Mouse (Mus musculus): ENCODE results near the gene Best3.

Best3 gene

DNA sequence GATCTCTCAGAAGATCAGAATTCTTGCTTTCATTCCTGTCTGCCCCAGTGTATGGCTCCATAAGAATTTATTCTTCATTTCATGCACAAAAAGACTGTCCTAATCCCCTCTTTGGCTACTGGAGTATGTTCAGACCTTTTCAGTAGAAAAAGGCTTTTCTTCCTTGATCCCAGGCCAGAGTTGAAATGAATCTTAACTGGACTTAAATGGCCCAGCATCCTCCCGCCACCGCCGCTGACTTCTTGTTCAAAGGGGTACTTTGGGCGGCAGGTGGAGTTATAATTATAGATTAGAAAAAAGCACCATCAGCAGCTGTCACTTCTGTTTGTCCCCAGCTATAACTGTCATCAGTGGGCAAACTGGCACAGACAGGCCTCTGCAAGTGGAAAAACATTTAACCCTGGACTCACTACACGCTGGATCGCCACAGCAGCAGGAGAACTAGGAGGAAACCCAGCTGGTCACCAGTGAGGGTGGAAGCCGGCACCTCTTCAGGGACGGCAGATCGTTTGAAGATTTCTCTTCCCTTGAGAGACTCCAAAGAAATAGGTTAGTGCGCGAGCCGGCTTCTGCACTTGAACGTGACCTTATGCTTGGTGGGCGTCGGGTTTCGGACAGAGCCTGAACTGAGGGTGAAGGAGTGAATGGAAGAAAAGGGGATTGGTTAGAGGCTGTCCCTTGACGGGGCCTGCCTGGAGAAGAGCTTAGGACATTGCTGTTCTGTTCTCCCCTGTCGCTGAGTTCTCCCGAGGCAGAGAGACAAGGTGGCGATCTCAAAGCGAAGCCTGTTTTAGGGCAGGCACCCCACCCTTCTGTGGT lies at the start of gene Best3:
Best3 (plus strand) TSS at position 51 of the 819 bp plus-strand sequence.
- DNase-seq = peak; percentile 87

DNA sequence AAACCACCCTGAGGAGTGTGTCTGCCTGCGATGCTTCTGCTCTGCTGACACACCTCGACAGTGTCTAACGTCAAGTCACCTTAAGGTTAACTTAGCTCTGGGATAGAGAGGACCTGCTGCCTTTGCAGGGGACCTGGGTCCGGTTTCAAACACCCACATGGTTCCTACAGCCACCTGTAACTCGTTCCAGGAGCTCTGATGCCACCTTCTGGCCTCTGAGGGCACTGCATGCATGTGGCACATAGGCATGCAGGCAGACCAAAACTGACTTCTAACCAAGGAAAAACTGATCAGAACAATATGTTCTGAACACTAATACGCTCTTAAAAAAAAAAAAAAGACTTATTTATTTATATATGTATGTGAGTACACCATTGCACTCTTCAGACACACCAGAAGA lies 43.1 kb upstream of the Best3 start:
- DNase-seq = no peak

DNA sequence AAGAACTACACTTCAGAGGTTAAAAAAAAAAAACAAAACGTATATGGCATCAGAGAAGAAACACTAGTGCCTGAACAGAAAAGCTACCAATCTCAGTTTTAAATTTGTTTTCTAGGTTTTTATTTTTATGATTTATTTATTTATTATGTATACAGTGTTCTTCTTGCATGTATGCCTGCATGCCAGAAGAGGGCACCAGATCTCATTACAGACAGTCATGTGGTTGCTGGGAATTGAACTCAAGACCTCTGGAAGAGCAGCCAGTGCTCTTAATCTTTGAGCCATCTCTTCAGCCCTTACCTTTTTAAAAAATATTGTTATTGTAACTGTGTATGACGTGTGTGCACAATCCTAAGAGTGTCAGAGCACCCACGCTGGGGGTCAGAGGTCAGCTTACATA lies 42.0 kb upstream of the Best3 start:
- no peak for DNase-seq

DNA sequence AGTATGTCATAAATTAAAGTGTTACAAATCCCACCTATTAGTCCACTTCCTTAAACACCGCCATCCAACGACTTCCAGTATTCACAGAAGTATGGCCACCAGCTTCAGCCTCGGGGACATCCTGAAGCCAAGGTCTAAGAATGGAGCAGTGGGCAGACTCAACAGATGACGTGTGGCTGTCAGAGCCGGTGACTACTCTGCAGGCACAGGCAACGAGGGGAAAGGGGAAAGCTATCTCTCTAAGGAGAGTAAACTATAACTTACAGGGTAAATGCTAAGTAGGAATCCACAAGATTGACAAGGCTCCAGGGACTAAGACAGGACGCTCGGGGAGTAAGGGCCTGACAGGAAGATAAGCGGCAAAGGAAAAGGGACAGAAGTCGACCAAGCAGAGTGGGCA lies 41.2 kb upstream of the Best3 start:
- no peak for DNase-seq

DNA sequence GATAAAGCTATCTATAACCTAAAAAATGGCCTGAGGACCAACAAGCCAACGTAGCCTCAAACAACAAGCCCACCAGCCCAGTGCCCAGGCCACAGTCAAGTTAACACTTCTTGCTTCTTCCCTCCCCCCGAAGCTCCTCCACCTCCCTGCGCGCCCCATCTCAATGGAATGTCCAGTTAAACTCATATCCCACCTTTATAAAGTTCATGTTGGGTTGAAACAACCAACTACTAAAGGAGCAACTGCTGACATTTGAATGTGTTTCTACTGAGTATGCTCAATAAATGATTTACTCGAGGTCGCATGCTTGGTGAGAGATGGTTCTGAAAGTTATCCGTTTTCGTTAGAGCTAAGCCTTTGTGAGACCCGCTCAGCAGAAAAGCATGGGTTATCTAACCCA lies 37.7 kb upstream of the Best3 start:
- DNase-seq = no peak

DNA sequence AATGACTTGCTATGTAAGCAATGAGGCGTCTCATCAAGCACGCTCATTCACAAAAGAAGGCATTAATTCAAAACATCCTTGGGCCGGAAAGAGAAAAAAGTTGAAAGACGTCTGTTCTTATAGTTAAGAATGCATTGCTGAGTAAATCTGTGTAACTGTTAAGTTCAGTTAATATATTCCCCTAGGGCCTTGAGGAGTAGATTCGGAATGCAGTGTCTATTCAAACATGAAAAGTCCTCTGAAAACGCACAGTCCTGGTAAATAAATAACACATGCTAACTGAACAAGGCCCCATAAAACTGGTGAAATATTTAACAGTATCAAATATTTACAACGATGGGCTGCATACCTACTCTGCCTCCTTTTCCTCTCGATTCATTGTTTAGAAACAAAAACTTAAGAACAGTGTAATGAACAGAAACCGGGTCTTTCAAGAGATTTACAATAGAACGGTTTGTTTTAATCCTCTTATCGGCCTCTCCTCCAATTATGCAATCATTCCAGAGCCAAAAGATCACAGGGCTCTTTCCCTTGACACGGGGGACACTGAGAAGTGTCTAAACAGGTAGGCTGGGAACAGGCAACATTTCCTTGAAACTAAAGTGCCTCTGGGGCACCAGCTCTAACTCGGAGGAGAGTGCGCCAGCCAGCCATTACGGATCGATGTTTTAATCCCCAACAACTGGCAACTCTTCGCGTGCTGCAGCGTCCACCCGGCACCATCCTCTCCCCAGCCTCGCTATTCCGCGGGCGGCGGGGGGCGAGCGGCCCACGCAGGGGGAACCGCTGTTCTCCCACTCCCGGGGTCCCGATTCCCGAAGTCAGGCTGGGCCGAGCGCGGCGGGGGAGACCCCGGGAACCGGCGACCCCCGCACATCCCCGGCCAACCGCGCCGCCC lies 36.8 kb upstream of the Best3 start:
- peak; percentile 94 for DNase-seq

DNA sequence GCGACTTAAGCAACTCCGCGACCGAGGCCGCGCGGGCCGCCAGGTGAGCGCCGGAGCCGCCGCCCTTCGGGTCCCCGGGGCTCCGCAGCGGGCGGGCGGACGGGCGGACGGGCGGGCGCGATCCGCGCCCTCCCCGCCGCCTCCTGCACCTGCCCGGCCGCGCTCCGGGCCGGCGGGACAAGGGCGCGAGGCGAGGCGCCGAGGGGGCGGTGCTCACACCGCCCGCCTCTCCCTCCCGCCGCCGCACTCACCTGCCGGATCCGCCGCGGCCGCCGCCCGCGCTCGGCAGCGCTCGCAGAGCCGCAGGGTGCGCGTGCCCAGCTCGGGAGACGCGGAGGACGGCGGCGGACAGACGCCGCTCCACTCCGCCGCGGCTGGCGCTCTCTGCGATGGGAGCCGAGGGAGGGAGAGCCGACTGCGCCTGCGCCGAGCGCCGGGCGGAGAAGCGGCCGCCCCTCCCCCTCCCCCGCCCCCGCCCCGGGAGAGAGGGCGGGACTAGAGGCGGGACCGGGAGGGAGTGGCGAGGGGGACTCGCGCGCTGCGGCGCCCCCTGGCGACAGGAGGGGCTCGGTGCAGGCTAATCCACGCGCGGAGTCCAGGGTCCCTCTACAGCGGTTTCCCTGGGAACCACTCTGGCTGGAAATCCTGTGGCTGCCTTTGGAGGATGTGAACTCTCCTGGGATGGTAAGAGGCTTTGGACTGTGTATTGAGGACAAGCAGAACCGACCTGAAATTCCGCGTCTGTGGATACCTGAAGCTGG lies 35.9 kb upstream of the Best3 start, which contains the start of gene Rab3ip:
Rab3ip (minus strand) TSS at position 761 of the 761 bp plus-strand sequence.
- DNase-seq = peak; percentile 99

DNA sequence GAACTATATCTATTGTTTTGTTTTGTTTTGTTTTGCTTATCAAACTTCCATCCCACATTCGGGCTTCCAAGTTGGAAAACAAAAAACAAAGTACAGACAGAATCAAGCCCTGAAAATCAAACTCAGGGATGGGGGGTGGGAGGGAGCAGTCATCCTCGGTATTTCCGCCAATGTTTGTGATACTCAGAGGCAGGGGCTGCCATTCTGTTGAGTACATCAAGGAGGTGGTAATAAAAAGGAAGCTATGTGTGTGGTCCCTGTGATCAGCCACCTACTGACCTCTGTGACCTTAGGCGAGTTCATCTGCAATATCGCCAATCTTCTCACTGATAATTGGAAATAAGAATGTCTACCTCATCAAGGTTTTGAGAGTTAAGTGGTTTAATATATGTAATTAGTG lies 35.2 kb upstream of the Best3 start:
- peak; percentile 91 for DNase-seq

DNA sequence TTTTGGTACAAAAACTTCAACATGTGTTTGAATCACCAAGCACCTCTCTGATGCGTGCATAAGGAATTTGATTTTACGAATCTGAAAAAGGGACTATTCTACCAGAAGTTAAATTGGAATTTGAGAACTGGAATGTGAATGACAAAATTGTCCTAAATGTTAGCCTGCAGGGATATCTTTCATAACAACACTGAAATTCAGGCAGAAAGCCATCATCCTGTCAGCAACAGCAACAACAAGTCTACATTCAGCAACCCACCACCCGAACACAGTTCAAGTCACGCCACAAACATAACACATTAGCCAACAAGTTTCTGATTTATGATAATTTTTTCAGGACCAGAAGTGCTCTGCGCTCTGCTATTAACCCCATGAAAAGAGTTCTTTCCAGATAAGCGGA lies 30.9 kb upstream of the Best3 start:
- DNase-seq = no peak

DNA sequence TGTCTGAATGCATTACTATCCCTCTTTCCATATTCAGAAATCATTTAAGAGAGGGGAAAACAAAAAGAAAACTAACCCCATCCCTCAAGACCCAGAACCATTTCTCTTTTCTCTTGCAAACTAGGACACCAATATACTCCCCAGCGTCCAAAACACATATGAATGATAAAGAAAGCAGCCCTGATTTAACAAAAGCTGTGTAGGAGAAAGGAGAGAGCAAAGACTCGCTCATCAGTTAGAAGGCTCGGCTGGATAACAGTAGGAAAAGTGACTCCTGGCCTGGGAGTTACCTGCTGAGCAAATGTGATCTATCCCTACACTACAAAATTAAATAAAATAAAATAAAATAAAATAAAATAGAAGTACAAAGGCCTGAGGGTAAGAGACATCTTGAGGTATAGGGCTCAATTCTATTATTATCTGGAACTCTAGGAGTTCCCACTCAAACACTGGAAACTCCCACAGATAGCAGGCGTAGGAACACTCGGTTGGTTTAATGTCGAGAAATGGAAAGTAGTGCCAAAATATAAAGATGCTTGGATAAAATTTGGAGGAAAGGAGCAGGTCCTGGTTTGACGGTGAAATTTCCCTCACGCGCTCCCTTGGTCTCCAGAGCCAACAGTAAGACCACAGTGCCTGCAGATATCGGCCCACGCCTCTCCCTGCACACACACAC lies 29.5 kb upstream of the Best3 start:
- no peak for DNase-seq

DNA sequence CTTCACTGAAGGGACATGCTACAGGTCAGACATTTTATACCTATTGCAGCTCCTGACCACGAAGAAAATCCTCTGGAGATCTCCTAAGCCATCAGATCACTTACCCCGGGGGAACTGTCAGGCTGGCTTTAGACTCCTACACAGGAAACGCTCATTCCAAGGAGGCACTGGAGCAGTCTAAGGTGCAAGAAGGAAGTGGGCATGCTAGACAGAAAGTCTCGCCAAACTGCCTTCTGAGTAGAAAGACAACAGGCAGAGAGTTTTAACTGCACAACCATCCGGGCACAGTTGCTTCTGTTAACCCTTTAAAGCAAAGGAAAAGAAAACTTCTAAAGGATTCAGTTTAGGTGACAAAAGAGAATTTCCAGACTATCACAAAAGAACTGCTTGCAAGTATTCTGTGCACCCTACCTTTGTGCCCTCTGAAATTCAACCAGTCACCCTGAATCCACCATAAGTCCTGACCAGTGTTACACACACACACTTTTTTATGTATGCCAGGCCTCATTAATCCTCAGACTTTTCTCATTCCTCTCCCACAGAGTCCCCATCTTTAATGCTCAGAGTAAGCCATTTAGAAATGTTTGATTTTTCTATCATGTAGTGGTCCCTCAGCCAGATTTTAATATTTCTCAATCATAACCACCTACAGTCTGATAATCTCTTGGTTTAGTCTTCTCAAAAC lies 28.1 kb upstream of the Best3 start:
- DNase-seq = no peak

DNA sequence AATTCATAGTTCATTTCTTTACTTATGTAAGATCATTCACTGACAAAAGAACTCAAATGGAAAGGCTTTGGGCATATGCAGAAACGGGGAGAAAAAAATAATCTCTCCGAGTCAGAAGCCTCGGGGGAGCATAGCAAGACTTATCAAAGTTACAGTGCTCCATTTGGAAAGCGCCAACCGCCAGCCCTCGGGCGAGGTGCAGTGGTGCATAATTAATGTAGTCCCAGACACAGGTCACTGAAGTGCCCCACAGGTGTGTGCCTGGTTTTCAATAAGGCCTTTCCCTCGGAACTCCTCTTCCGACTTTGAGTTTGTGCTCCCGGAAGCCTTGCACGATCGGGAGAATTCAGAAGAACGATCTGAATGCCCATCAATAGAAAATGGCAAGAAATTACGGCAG lies 24.0 kb upstream of the Best3 start:
- no peak for DNase-seq

DNA sequence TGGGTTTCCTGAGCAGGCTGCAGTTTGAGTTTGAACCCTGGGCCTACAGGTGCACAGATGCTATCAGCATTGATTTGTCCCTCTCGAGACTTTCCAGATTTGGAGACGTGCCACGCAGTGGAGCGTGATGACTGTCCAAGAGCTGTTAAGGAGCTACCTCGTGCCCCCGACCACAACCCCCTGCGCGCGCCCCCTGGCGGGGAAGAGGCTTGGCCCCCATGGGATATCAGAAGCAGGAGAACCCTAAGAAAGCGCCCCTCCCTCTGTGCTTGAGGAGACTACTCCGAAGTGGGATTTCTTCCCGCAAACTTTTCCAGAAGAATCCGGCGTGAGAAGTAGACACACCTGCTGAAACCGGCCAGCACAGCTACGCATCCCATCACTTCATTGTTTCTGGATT lies 23.3 kb upstream of the Best3 start:
- no peak for DNase-seq

DNA sequence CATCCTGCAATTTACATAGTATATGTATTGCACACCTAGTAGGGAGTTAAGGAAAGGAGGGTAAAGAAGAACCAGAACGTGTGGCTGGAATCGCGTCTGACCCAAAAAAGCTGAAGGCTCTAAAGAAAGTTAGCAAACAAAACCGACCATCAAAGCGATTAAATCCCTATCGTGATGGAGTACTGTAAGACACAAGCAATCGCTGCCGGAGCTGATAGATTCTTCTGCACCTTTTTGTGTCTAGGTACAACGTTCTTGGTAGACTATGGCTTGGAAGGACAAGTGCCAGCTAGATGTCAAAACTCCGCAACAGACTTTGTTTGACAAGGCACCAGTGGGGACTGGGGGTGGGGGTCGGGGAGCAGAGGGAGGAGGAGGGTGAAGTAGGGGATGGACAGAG lies 22.0 kb upstream of the Best3 start:
- no peak for DNase-seq

DNA sequence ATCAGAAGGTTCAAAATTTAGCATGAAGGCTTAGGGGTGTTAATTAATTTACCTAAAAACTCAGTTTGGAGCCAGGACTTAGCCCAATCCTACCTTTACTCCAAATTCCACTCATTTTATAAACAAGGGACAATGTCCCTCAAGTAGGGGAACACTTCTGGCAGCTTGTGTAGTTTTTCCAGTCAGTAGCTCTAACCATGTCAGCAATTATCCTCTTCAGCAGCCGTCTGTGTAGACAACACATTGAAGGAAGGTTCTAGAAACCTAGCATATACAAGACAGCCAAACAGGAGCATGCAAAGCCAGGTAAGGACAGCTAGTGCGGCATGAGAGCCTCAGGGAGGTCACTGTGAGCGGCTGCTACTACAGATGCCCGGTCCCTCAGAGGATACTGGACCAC lies 21.5 kb upstream of the Best3 start:
- no peak for DNase-seq

DNA sequence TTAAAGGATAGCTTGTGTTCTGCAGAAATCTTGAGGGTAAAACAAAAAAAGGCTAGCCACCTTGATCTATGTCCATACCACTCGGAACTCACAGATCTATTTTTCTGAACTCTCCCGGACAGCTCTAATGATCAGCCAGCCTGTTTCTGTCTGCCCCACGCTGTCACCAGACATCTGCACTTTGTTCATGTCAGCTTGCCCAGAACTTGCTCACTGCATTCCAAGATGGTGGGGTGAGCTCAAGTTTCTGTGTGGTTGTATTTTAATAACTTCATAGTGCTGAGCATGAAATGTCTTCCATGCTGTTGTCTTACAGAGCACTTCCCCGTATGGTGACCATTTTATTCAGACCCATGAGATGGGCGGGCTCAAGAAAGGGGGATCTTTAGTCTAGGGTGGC lies 20.8 kb upstream of the Best3 start:
- DNase-seq = peak; percentile 88

DNA sequence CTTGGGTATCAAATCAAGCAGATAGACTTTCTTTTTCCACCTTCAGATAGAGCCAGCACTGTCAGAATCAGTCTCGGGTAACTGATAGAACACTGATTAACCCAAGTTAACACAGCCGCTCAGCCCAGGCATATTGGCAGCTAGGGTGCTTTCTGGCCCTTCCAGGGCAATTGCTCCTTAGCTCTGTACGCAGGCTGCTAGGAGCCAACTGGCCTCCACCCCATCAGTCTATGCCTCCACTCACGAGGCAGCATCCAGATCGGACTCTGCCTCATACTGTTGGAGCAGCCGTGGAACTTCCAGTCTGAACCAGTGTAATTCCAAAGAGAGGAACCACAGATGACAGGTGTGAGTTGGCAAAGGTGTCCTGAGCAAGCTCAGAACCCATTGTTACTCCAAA lies 20.0 kb upstream of the Best3 start:
- peak; percentile 95 for DNase-seq

DNA sequence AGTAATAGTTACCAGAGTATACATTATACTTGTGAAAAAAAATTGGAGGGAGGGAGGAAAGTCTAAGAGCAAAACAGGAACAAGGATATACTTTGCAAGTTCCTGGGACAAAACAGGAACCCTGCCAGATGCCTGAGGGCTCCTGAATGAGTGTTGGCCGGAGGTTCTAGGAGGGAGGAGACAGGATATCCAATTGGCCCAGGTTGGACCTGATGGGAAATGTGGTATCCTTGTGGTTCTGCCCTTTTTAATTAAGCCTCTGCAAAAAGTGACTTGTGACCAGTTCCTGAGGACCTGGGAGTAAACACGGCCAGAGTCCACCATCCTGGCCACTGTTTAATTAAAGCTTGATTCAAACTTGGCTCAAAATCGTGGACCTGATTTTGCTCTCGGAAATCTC lies 17.4 kb upstream of the Best3 start:
- peak; percentile 87 for DNase-seq

DNA sequence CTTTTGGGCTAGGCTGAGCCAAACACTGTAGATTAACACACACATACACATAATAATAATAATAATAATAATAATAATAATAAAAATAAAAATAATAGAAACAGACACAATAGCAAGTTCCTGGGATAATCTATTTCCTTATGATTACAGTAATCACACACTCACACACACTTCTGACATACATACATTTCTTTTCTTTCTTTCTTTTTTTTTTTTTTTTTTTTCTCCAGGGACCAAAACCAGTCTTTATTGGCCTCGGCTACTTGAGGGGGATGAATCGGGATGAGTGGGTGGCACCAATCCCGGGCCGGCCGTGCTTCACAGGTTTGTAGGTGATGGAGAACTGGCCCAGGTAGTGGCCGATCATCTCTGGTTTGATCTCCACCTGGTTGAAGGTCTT lies 13.6 kb upstream of the Best3 start, which contains the start of gene Gm10271:
Gm10271 (minus strand) TSS at position 101 of the 400 bp plus-strand sequence.
- DNase-seq = no peak

DNA sequence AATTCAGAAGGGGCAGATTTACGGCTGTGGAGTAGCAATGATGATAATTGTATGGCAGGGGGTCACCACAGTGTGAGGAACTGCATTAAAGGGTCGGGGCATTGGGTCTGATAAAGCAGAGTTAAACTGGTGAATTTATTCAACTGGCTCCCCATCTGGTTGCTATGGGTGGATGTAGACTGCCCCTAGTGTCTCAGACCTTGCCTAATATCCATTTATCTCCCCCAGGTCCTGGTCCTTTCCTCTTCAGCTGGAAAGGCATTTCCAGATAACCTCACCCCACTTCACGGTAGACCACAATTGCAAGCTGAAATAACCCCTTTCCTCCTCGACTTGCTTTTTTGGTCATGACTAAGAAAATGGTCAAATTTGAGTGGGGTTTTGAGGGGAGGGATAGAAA lies 8.7 kb upstream of the Best3 start:
- DNase-seq = no peak

DNA sequence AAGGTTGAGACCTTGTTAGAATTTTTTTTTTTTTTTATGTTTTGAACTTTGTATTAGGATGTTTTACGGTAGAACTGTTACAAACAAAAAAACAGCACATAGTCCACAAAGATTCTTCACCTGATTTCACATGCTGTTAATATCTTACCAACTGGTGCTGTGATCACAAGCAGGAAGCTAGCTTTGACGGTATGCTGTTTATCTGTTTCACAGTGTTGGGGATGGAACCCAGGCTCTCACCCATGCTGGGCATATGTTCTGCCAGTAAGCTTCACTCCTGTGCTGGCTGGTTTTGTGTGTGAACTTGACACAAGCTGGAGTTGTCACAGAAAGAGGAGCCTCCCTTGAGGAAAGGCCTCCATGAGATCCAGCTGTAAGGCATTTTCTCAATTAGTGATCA lies 8.3 kb upstream of the Best3 start:
- peak; percentile 74 for DNase-seq

DNA sequence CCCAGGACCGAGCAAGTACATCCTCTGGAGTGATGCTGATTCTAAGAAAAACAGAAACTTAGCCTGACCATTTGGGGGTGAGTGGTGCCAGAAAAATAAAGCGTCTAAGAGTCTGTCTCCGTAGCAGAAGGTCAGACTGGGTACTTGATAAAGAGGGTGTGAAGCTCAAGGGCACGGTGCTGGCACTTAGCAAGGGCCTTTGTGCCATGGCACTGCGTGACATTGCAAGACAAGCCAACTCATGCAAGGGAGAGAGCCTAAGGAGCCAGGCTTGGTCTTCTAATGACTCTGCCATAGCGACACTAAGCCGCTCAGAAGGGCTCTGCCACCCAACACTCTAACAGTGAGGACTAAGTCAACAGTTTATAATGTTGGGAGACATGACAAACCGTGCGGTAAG lies 7.3 kb upstream of the Best3 start:
- peak; percentile 93 for DNase-seq

Measured in heart, adult 11 months (tissue).